Mouse (Mus musculus) kidney, adult 11 months (tissue): Measurements from ENCODE around the gene Fam214b.

ENCODE experiments used
- DNase-seq: peaks from one replicate; pipeline ENCODE4 v3.0.0; 2022

Gene Fam214b

DNA sequence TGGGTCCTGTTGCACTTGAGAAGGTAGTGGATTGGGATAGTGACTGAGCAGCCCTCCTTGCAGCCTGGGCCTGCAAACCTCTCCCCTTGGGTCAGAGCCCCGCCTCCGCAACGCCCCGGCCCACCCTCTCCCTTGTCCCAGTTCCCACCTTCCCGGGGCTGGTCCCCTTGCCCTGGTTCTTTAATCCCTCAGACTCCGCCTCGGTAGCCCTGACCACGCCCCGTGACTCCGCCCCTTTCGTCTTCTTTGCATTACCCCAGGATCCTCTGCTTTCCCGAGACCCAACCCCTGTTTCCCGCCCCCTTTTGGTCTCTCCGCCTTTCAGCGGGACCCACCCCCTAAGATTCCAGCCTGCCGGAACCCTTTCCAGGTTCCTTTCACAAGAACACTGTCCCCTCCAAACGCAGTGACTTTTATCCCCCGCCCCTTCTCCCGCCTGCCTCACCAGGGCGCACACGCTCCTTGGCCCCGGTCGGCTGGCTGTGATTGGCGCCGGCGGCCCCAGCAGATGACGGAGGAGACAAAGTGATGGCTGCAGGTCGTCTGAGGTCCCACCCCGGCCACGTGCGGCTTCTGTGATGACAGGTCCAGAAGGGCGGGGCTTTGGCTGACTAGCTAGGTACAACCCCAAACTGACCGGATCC lies at the start of gene Fam214b:
Gene Fam214b (minus strand): TSS at position 562 of the 644 bp plus-strand sequence.
- DNase-seq, result peak; percentile 99

DNA sequence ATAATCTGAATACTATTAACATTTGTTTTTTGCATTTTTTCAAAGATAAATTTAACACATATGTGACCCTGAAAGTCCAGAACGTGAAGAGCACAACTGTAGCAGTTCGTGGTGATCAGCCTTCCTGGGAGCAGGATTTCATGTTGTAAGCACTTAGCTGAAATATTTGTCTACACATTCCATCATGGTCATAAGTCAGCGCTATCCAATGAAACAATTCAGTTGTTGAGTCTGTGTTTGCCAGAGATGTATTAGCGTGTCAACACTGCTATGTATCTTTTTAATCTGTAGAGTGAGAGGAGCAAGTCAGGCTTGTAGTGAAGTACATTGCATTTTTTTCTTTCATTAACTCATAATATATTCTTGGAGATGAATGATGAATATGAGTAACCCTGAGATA lies 45.2 kb upstream of the Fam214b start:
- DNase-seq, result no peak

GRCm38 (mm10) chr4:43089950-43090349 lies 43.9 kb upstream of the Fam214b start:
- no peak for DNase-seq

DNA sequence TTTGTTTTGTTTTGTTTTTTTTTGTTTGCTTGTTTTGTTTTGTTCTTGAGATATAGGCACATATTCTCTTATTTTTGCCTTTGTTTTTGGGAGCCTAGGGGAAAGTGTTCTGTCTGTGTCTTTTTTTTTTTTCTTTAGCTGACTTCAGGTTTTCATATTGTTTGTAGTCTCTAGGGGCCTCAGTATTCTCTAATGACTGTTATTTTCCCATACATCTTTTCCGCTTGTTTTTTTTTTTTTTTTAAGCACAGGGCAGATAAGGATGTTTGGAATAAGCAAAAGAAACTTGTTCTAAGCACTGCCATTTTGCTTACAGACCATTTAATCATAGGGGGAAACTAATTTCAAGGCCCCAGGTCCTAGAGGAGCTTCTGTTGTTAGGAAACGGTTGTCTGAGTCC lies 36.4 kb upstream of the Fam214b start:
- DNase-seq, result no peak

DNA sequence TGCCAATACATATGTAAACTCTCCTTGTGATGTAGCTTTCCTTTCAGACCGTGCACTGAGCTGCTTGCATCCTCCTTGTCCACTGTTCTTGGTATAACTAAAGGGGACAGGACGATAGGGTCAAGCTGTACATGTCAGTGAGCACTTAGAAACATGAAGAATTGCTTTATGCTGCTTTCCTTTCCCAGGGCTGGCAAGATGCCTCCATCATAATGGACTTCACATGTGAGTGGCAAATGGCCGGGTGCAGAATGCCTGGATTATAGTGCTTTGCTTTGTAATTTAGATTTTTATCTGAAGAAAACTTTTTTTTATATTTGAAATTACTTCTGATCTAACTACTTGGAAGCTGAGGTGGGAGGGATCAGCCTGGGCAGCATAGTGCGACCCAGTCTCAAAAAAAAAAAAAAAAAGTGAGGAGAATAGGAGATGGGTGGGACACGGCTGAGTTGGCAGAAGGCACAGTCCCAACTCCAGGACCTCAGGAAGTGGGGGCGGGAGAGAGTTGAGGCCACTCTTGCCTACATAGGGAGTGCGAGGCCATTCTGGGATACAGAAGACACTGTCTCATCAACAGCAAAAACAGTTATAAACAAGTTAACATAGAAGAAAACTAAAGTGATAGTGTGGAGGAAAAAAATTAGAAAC lies 32.2 kb upstream of the Fam214b start:
- DNase-seq, result no peak

- no peak for DNase-seq
Measured at GRCm38 (mm10) chr4:43074923-43075322, 28.9 kb upstream of the Fam214b start.

- DNase-seq, result no peak
Measured at GRCm38 (mm10) chr4:43065471-43065870, 19.5 kb upstream of the Fam214b start.

DNA sequence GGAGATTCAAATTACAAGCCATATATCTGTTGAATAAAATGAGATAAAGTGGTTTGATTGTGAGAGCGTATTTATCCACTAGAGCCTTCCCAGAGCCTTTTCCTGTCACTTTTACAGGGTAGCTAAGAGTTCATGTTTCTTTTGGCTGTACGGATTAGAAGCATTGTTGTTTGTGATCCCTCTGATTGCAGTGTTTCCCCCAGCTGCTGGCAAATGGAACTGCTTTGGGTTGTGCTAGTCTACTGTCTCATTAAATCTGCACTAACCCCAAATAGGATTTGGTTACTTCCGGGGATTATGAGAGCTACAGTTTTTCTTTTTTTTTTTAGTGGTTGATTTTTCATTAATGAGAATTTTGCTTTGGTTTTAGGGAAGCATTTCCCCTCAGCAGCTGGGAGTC lies 14.3 kb upstream of the Fam214b start:
- no peak for DNase-seq

GRCm38 (mm10) chr4:43059697-43060096 lies 13.7 kb upstream of the Fam214b start:
- no peak for DNase-seq

GRCm38 (mm10) chr4:43058753-43059654 lies 13.0 kb upstream of the Fam214b start, which contains the start of gene Unc13b:
TSS of gene Unc13b (plus strand) at chr4:43058953.
- DNase-seq, result peak; percentile 91

GRCm38 (mm10) chr4:43058392-43058752 lies 12.4 kb upstream of the Fam214b start:
- DNase-seq, result no peak

DNA sequence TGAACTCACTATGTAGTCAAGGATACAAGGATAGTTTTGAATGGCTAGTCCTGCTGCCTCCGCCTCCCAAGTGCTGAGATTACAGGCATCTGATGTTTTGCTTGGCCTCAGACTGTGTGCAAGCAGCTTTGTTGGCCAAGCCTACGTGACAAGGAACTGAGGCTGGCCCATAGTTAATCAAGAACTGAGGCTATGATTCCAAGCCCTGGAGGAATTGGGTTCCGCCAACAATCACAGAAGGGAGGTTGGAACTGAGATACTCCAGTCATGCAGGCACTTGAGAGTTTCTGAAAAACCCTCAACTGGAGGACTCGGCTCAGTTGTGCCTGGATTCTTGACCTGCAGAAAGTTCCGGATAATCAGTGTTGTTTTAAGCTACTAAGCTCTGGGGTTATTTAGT lies 11.6 kb upstream of the Fam214b start:
- DNase-seq, result no peak

GRCm38 (mm10) chr4:43052627-43053026 lies 6.6 kb upstream of the Fam214b start:
- DNase-seq, result peak; percentile 41

- DNase-seq, result peak; percentile 81
Measured at GRCm38 (mm10) chr4:43047231-43047630, 1.2 kb upstream of the Fam214b start.

GRCm38 (mm10) chr4:43046607-43047006 lies 587 bp upstream of the Fam214b start:
- no peak for DNase-seq

DNA sequence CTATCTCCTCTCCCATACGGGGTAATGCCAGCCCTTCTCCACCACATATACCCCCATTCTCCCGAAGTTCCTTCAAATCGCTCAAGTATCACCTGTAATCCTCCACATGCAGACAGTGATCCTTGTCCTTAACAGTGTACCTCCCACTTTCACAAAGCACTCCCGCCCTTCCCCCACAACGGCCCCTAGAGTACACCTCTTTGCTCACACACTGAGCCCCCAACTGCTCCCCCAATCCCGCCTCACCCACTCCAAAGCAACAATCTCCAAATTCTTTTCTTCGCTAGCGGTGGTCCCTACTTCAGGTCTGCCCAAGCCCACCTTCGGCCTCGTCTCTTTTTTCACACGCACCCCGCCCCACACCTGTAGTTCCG lies 748 bp downstream of the Fam214b start:
- no peak for DNase-seq

DNA sequence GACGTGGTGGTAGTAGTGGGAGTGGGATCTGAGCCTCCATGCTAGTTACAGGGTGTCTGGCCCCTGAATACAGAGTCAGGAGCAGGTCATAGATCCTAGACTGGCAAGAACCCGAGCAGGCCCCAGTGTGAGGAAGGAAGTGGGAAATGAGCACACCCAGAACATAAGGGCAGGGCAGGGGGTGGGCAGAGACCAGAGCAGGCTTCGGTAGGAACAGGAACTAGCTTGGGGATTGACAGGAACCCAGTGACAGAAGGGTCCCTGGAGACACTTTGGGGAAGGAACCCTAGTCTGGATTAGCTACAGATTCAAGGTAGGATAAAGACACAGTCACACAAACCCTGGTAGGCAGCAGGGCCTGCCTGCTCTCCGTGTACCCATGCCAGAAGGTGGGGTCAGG lies 1.3 kb downstream of the Fam214b start:
- peak; percentile 66 for DNase-seq

GRCm38 (mm10) chr4:43043644-43044357 lies 2.2 kb downstream of the Fam214b start:
- DNase-seq, result peak; percentile 67

- no peak for DNase-seq
Measured at GRCm38 (mm10) chr4:43040881-43041547, 5.0 kb downstream of the Fam214b start.

GRCm38 (mm10) chr4:43040114-43040572 lies 5.9 kb downstream of the Fam214b start:
- peak; percentile 98 for DNase-seq

- no peak for DNase-seq
Measured at GRCm38 (mm10) chr4:43039609-43040008, 6.4 kb downstream of the Fam214b start.
